8 mouse cellular contexts compared by ENCODE assay signal in genomic region chr4:152086505-152087210, GRCm38 (mm10). TPM values are rescaled to one million over a fixed set of nuclear protein-coding genes. Genes with fewer than 3 reads are reported as not detected.
DNase-seq lines count a peak whose midpoint lies in the region; ATAC-seq lines count a peak whose summit lies in the region.

No protein-coding gene starts in this region.

- H3K27me3 ChIP-seq in embryonic facial prominence, embryonic 13.5 days, result no peaks in the 10 kb centered on the region
- 0 out of 2 replicates have a peak, but pooled peaks cover 4% of the 10 kb centered on the region for H3K27me3 ChIP-seq in heart, embryonic 16.5 days (ENCODE audit: control insufficient read depth, insufficient read depth, low read length)

- under 1% methylated on average over 67 of the region's 92 CpGs for WGBS in embryonic facial prominence, embryonic 13.5 days
- WGBS in heart, embryonic 16.5 days, result under 1% methylated on average over 75 of the region's 92 CpGs

- ATAC-seq in embryonic facial prominence, embryonic 13.5 days (ENCODE audit: insufficient number of reproducible peaks, insufficient read depth, low FRiP score, low TSS enrichment, low read depth), result peak; percentile 70
- ATAC-seq in heart, embryonic 16.5 days (replicated peaks; ENCODE audit: extremely low read depth, insufficient read depth, low FRiP score), result peak; percentile 84

- no peaks in the 10 kb centered on the region for H3K9me3 ChIP-seq in embryonic facial prominence, embryonic 13.5 days
- no peaks in the 10 kb centered on the region; the same call in 1 of the 2 replicates for H3K9me3 ChIP-seq in heart, embryonic 16.5 days (replicated peaks; ENCODE audit: control insufficient read depth, low read length)

- H3K36me3 ChIP-seq in embryonic facial prominence, embryonic 13.5 days, result peaks cover 19% of the 10 kb centered on the region; the same call in 1 of the 2 replicates
- no peaks in the 10 kb centered on the region for H3K36me3 ChIP-seq in heart, embryonic 16.5 days (ENCODE audit: control insufficient read depth, insufficient read depth)

- peak overlapping the region; percentile 88 for H3K4me3 ChIP-seq in embryonic facial prominence, embryonic 13.5 days
- H3K4me3 ChIP-seq in heart, embryonic 16.5 days (ENCODE audit: low read length), result peak overlapping the region; percentile 87

- peak overlapping the region; percentile 88 for H3K4me2 ChIP-seq in embryonic facial prominence, embryonic 13.5 days
- H3K4me2 ChIP-seq in heart, embryonic 16.5 days (ENCODE audit: low read depth, low read length), result peak overlapping the region; percentile 96

- H3K9ac ChIP-seq in embryonic facial prominence, embryonic 13.5 days, result peak overlapping the region; percentile 92
- H3K9ac ChIP-seq in heart, embryonic 16.5 days (ENCODE audit: low read length), result peak overlapping the region; percentile 95

- peak; percentile 52 to 71 for DNase-seq in urinary bladder, adult 18-20 months (ENCODE audit: low spot score in 2 of 2)
- DNase-seq in urinary bladder, postnatal 10 days (ENCODE audit: low spot score), result no peak
- peak; percentile 86 for DNase-seq in kidney, postnatal 14 days
- DNase-seq in lung, postnatal 36 days, result peak; percentile 52
- DNase-seq in right cerebral cortex, postnatal 25 days, result peak; percentile 73
- no peak for DNase-seq in cerebellum, adult 8-10 months

- H3K4me1 ChIP-seq in embryonic facial prominence, embryonic 13.5 days, result peaks cover 27% of the 10 kb centered on the region
- H3K4me1 ChIP-seq in heart, embryonic 16.5 days (ENCODE audit: control insufficient read depth, insufficient read depth, low read length), result peaks cover 20% of the 10 kb centered on the region

- peak overlapping the region; percentile 79 for H3K27ac ChIP-seq in embryonic facial prominence, embryonic 13.5 days
- H3K27ac ChIP-seq in heart, embryonic 16.5 days (ENCODE audit: low read length), result peak overlapping the region; percentile 54

RNA-seq across cellular contexts. Expression of gene Plekhg5, which starts 14.4 kb away (rescaled TPM):
- 19.5 and 22.2 TPM in 2 replicates for polyA plus RNA-seq in embryonic facial prominence, embryonic 13.5 days (2015; fragmentation: Nextera tagmentation; extraction: Ambion mirVana)
- polyA plus RNA-seq in heart, embryonic 16.5 days (2015; fragmentation: Nextera tagmentation; extraction: Ambion mirVana), result 11.9 and 13.4 TPM in 2 replicates

RNA-seq across cellular contexts. Expression of gene Tnfrsf25, which starts 29.1 kb away (rescaled TPM):
- polyA plus RNA-seq in embryonic facial prominence, embryonic 13.5 days (2015; fragmentation: Nextera tagmentation; extraction: Ambion mirVana), result 1.1 and 1.5 TPM in 2 replicates
- 0.77 and 1.4 TPM in 2 replicates for polyA plus RNA-seq in heart, embryonic 16.5 days (2015; fragmentation: Nextera tagmentation; extraction: Ambion mirVana)

RNA-seq across cellular contexts. Expression of gene Nol9, which starts 47.5 kb away (rescaled TPM):
- 34.4 and 34.8 TPM in 2 replicates for polyA plus RNA-seq in embryonic facial prominence, embryonic 13.5 days (2015; fragmentation: Nextera tagmentation; extraction: Ambion mirVana)
- polyA plus RNA-seq in heart, embryonic 16.5 days (2015; fragmentation: Nextera tagmentation; extraction: Ambion mirVana), result 17.1 and 17.8 TPM in 2 replicates

RNA-seq across cellular contexts. Expression of gene Tas1r1, which starts 48.3 kb away (rescaled TPM):
- 0.55 and 0.59 TPM in 2 replicates for polyA plus RNA-seq in embryonic facial prominence, embryonic 13.5 days (2015; fragmentation: Nextera tagmentation; extraction: Ambion mirVana)
- polyA plus RNA-seq in heart, embryonic 16.5 days (2015; fragmentation: Nextera tagmentation; extraction: Ambion mirVana), result 0.29 and 0.39 TPM in 2 replicates

RNA-seq across cellular contexts. Expression of gene Zbtb48, which starts 59.2 kb away (rescaled TPM):
- polyA plus RNA-seq in embryonic facial prominence, embryonic 13.5 days (2015; fragmentation: Nextera tagmentation; extraction: Ambion mirVana), result 17.5 and 22.9 TPM in 2 replicates
- 13.5 and 14.5 TPM in 2 replicates for polyA plus RNA-seq in heart, embryonic 16.5 days (2015; fragmentation: Nextera tagmentation; extraction: Ambion mirVana)

Comparison
In these comparisons a context has a peak if more than half of its experiments do, and no peak if none do; other contexts are left out.
1. DNase-seq: peak in urinary bladder, adult 18-20 months (2 of 2), kidney, postnatal 14 days (single experiment), lung, postnatal 36 days (single experiment) and right cerebral cortex, postnatal 25 days (single experiment); none in urinary bladder, postnatal 10 days (single experiment) and cerebellum, adult 8-10 months (single experiment).